Mouse (Mus musculus) small intestine, adult 2 months (tissue): ENCODE results near the gene T.

Experiments
- CTCF ChIP-seq: fragments of 200-500 bp; IDR thresholded peaks from 2 replicates; pipeline ENCODE4 v1.5.1; 2012; ENCODE audit warnings: low read depth, mild to moderate bottlenecking, control low read depth, inconsistent platforms, low read length, moderate library complexity, mixed read lengths; ENCODE audit not compliant: insufficient replicate concordance, insufficient read length; ENCODE audit errors: extremely low read depth
- POLR2A ChIP-seq: fragments of 200-500 bp; IDR thresholded peaks from 2 replicates; pipeline ENCODE4 v1.6.1; 2012; ENCODE audit warnings: low read depth, mild to moderate bottlenecking, control low read depth, inconsistent platforms, low read length, moderate library complexity

- TF ChIP-seq POLR2A: no peak
- no peak for TF ChIP-seq CTCF
Measured at GRCm38 (mm10) chr17:8444062-8444461, 9.8 kb downstream of the T start.
